Mouse (Mus musculus) brain, adult 2 months (tissue): ENCODE measurements around the gene Olfr433.
"Not testable (repeated sequence)": the region's sequence is repeated elsewhere in the genome, so short reads cannot be mapped to it uniquely, and the experiment has no call there.

Experiments used
- DNase-seq: peaks from one replicate; pipeline ENCODE4 v3.0.0; 2011; ENCODE audit warnings: low read depth, low spot score

The Olfr433 gene

GRCm38 (mm10) chr1:174040523-174041177, at the start of gene Olfr433:
Gene Olfr433 (plus strand): TSS chr1:174040705.
- peak; percentile 50 for DNase-seq

- peak; percentile 6 for DNase-seq
Measured at GRCm38 (mm10) chr1:173995003-173995402, 45.5 kb upstream of the Olfr433 start.

GRCm38 (mm10) chr1:174004352-174005109, 36.0 kb upstream of the Olfr433 start:
- not testable (repeated sequence) for DNase-seq

GRCm38 (mm10) chr1:174007050-174007449, 33.5 kb upstream of the Olfr433 start:
- not testable (repeated sequence) for DNase-seq

GRCm38 (mm10) chr1:174031698-174032097, 8.8 kb upstream of the Olfr433 start, which contains the start of gene Ifi205:
Gene Ifi205 (minus strand): TSS chr1:174031810.
- no peak for DNase-seq

GRCm38 (mm10) chr1:174035841-174036240, 4.7 kb upstream of the Olfr433 start:
- no peak for DNase-seq

- no peak for DNase-seq
Measured at GRCm38 (mm10) chr1:174038480-174038879, 2.0 kb upstream of the Olfr433 start.

- not testable (repeated sequence) for DNase-seq
Measured at GRCm38 (mm10) chr1:174042091-174042884, 1.8 kb downstream of the Olfr433 start.

- DNase-seq: no peak
Measured at GRCm38 (mm10) chr1:174044431-174044830, 3.9 kb downstream of the Olfr433 start.

GRCm38 (mm10) chr1:174048227-174048626, 7.7 kb downstream of the Olfr433 start:
- not testable (repeated sequence) for DNase-seq

GRCm38 (mm10) chr1:174048893-174049292, 8.4 kb downstream of the Olfr433 start, which contains the start of gene Olfr432:
Gene Olfr432 (plus strand): TSS chr1:174049205.
- no peak for DNase-seq

- DNase-seq: not testable (repeated sequence)
Measured at GRCm38 (mm10) chr1:174049357-174049756, 8.9 kb downstream of the Olfr433 start.

GRCm38 (mm10) chr1:174050532-174050931, 10.0 kb downstream of the Olfr433 start:
- no peak for DNase-seq

GRCm38 (mm10) chr1:174051515-174051914, 11.0 kb downstream of the Olfr433 start:
- no peak for DNase-seq

- no peak for DNase-seq
Measured at GRCm38 (mm10) chr1:174051931-174052536, 11.5 kb downstream of the Olfr433 start.

GRCm38 (mm10) chr1:174052981-174053380, 12.5 kb downstream of the Olfr433 start:
- DNase-seq: peak; percentile 46

- no peak for DNase-seq
Measured at GRCm38 (mm10) chr1:174055248-174055647, 14.7 kb downstream of the Olfr433 start.

GRCm38 (mm10) chr1:174066305-174066704, 25.8 kb downstream of the Olfr433 start, which contains the start of gene Olfr430:
Gene Olfr430 (plus strand): TSS chr1:174066605.
- no peak for DNase-seq

GRCm38 (mm10) chr1:174084031-174084430, 43.5 kb downstream of the Olfr433 start, which contains the start of gene Olfr429:
Gene Olfr429 (plus strand): TSS chr1:174084331.
- no peak for DNase-seq
